Mouse (Mus musculus) MEL (cell line): ENCODE data around the gene Wdr4.
"Not testable (repeated sequence)": the region's sequence is repeated elsewhere in the genome, so short reads cannot be mapped to it uniquely, and the experiment has no call there.

Source experiments
- CHD2 ChIP-seq: IDR thresholded peaks from 2 replicates; pipeline ENCODE4 v1.6.1; 2011; ENCODE audit warnings: low read length, improper control_type of control experiment
- CTCF ChIP-seq, 3 experiments: IDR thresholded peaks in 2 of 3; conservative IDR thresholded peaks in 1 of 3; 2 replicates each; pipeline ENCODE4 v1.5.1; 2011 to 2012; ENCODE audit warnings: low read length in 3 of 3, low read depth in 2 of 3, mild to moderate bottlenecking in 2 of 3, improper control_type of control experiment in 1 of 3, inconsistent platforms in 1 of 3, mixed read lengths in 1 of 3, moderate library complexity in 1 of 3; ENCODE audit not compliant: control insufficient read depth in 1 of 3, insufficient read depth in 1 of 3, poor library complexity in 1 of 3, severe bottlenecking in 1 of 3
- GABPA ChIP-seq: IDR thresholded peaks from 2 replicates; pipeline ENCODE4 v1.6.1; 2012; ENCODE audit warnings: low read depth, mild to moderate bottlenecking, inconsistent platforms, low read length, improper control_type of control experiment, moderate library complexity
- MEF2A ChIP-seq: IDR thresholded peaks from 2 replicates; pipeline ENCODE4 v1.6.1; 2014; ENCODE audit warnings: low read depth, mild to moderate bottlenecking, inconsistent platforms, low read length, improper control_type of control experiment; ENCODE audit not compliant: poor library complexity, insufficient replicate concordance, severe bottlenecking; ENCODE audit errors: extremely low read depth
- NRF1 ChIP-seq: IDR thresholded peaks from 2 replicates; pipeline ENCODE4 v1.6.1; 2014; ENCODE audit warnings: low read depth, mild to moderate bottlenecking, inconsistent platforms, low read length, improper control_type of control experiment, moderate library complexity; ENCODE audit not compliant: poor library complexity, insufficient read depth, severe bottlenecking
- RAD21 ChIP-seq: IDR thresholded peaks from 2 replicates; pipeline ENCODE4 v1.6.1; 2011; ENCODE audit warnings: mild to moderate bottlenecking, low read depth, low read length, improper control_type of control experiment
- RCOR1 ChIP-seq: IDR thresholded peaks from 2 replicates; pipeline ENCODE4 v1.6.1; 2012; ENCODE audit warnings: low read depth, mild to moderate bottlenecking, inconsistent platforms, low read length, improper control_type of control experiment
- TCF12 ChIP-seq: IDR thresholded peaks from 2 replicates; pipeline ENCODE4 v1.6.1; 2014; ENCODE audit warnings: low read depth, mild to moderate bottlenecking, inconsistent platforms, low read length, improper control_type of control experiment, moderate library complexity

- not testable (repeated sequence) for TF ChIP-seq CHD2; RAD21; TCF12; NRF1; RCOR1; MEF2A; GABPA; CTCF (IDR thresholded peaks at IDR 0.05 in 2 of 3, conservative IDR thresholded peaks at IDR 0.05 in 1 of 3; ENCODE audit: control insufficient read depth in 1 of 3, insufficient read depth in 1 of 3, low read depth in 2 of 3, low read length in 3 of 3, poor library complexity in 1 of 3, severe bottlenecking in 1 of 3)
These were observed 32.8 kb upstream of the Wdr4 start for GRCm38 (mm10) chr17:31552601-31553000.
